Mouse (Mus musculus): ENCODE results near the gene Trim15.
"Not testable (repeated sequence)": the region's sequence is repeated elsewhere in the genome, so short reads cannot be mapped to it uniquely, and the experiment has no call there.

Trim15 gene

DNA sequence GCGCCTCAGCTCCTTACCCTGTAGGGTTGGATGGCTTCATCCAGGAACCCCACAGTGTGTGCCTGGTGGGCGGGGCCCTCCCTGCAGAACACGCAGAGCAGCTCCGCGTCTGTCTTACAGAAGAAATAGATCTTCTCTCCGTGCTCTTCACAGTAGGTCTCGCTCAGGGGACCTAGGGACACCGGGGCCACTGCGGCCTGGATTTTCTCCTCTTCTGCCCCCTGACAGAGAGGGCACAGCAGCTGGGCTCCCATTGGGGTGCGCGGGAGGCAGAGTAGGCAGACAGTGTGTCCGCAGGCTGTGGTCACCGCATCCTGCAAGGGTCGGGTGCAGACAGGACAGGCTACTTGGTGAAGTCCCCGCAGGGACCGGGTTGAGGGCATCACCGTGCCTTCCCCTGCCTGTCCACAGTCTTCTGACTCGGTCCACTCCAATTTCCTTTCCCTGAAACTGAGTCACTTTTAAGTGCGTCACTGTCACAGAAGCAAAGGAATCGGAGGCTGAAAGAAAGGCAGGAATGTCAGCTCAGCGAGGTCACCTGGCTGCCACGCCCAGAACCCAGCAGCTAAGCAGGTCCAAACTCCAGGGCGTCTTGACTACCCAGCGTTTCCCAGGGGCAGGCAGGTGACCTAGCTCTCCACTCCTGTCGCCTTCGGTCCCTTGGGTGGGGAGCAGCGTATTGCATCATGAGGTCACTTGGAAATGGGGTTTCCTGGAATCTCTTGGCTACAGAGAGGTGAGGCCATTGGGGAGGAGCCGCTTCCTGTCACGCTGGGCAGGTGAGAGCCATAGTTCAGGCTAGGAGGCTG is at the start of gene Trim15:
Trim15 (minus strand) TSS at position 492 of the 809 bp plus-strand sequence.
- no peak for DNase-seq (ENCODE audit: low spot score)

DNA sequence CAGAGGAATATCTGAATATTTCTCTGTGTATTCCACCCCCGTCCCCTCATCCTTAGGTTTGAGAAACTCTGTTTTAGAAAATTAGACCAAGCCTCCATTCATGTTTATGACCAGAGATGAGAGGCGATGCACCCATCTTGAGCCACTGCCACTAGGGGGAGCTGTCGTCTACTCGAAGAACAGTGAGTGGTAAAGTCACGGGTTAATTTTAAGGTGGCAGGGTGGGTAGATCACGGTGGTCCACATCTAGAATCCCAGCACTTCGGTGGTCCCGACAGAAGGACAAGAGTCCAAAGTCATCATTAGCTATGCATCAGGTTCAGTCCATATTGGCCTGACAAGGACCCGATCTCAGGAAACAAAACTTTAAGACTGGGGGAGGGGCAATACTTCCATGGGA is 48.1 kb upstream of the Trim15 start:
- peak; percentile 48 for DNase-seq (ENCODE audit: low spot score)

DNA sequence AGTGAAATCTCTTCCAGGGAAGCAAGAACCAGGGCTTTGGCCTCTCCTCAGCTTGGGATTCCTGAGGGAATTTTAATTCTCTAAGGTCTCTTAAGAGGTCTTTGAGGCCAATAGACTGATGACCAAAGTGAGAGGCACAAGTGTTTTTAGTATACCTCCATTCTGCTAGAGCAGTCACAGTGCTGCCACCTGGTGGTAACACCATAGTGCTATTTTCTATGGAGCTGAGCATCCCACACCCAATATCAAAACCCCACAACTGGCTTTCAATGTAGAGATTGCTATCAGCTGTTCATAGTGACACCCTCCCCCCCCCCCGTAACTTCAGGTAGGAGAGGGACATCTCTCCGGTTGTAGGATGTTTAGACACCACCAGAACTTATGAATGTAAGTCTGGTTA is 47.1 kb upstream of the Trim15 start:
- peak; percentile 64 for DNase-seq (ENCODE audit: low spot score)

DNA sequence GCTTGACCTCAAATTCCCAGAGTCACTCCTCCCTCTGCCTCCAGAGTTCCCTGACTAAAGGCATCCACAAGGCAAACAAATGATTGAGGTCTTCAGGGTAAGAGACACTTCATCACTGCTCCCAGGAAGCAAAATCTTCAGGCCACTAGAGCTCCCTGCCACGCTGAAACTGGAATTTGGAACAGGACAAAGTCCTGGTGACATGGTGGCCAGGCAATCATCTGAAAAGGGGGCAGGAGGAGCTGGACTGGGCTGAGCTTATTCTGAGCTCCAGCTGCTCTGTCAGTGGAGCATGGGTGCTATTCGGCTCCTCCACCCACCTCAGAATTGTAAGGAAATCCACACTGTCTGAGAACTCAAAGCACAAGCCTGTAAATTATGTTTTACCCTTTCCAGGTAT is 45.0 kb upstream of the Trim15 start:
- no peak for DNase-seq (ENCODE audit: low spot score)

DNA sequence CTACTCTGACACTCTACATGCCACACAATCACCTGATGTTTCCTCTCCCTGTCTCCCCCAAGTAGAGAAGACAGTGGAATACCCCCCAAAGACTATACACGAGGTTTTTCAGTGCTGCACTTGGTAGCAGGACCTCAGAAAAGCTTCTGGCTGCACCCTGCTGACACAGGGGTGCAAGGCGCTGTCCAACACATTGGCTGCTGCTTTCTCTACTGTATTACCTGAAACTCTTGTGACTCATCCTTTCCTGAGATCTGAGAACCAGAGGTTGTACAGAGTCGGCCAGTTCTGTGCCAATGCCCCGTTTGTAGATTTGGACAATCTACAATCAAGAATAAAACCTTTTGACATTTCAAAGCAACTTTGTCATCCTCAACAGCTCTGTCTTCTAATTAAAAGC is 42.8 kb upstream of the Trim15 start:
- no peak for DNase-seq (ENCODE audit: low spot score)

DNA sequence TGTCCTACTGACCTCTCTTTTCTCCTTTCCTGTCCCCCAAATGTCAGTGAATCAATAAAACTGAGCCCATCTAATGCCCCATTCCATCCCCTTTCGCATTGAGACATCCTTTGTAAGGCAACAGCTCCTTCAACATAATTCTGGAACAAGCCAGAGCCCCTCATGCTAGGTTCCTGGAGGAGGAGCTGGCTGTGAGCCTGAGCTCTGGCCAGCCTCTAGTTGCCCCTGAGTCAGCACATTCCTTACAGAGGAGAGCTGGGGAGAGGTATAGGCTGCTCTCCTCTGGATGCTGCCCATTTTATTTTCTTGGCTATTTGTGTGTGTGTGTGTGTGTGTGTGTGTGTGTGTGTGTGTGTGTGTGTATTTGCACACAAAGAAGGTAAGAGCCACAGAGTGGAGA is 41.2 kb upstream of the Trim15 start:
- no peak for DNase-seq (ENCODE audit: low spot score)

DNA sequence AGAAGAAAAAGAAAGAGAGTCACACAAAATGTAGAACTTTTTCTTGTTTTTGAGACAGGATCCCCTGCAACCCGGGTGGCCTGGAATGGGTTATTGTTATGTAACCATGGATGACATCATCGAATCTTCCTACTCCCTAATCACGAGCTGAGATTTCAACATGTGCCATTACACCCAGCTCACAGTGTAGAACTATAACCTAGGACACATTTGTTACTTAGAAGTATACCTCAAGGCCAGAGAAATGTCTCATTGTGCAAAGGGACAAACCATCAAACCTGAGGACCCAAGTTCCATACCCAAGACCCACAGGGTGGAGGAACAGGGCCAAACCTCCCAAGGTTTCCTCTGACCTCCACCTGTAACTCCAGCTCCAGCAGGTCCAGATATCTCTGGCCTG is 36.6 kb upstream of the Trim15 start:
- no peak for DNase-seq (ENCODE audit: low spot score)

DNA sequence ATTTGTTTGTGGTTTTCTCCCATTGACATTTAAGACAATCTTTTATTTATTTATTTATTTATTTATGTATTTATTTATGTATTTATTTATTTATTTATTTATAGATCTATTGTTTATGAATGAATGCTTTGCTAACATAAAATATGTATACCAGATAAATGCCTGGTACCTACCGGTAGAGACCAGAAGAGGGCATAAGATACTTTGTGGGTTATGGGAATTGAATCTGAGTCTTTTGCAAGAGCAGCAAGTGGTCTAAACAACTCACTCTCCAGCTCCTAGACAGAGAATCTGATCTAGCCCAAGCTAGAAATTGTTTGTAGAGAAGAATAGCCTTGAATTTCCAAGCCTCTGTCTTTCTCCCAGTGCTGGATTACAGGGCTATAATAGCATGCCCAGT is 33.7 kb upstream of the Trim15 start:
- no peak for DNase-seq (ENCODE audit: low spot score)

DNA sequence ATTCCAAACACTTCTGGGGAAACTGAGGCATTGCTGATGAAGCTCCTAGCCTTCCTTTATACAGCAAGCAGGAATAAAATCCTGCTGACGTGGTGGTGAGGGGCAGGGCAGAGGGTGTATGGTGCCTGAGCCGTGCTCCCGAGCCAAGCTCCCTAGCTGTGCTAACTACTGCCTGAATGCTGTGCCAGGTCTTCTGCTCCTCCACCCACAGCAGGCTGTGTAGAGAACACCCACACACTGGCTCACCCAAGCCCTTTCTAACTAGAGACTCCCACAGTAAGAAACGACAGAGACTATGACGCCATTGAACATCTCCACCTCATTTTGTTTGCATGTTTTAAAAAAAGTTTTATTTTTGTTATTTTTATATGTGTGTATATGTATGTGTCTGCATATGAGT is 33.0 kb upstream of the Trim15 start:
- DNase-seq (ENCODE audit: low spot score) = no peak

DNA sequence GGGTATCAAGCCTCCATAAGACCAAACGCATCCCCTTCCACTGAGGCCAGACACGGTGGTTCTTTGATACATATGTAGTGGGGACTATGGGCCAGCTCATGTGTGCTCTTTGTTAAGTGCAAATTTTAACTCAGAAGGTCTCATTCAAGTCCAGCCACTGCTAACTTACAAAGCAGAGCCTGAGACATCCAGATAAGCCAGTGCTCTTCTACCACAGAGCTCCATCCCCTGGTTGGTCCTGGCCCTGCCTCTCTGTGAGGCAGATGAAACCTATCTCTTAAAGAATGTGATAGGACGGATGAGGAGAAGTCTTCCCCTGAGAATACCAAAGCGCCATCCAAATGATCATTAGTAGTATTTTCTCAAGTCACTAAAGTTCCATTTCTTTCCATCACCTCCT is 32.4 kb upstream of the Trim15 start:
- DNase-seq (ENCODE audit: low spot score) = no peak

DNA sequence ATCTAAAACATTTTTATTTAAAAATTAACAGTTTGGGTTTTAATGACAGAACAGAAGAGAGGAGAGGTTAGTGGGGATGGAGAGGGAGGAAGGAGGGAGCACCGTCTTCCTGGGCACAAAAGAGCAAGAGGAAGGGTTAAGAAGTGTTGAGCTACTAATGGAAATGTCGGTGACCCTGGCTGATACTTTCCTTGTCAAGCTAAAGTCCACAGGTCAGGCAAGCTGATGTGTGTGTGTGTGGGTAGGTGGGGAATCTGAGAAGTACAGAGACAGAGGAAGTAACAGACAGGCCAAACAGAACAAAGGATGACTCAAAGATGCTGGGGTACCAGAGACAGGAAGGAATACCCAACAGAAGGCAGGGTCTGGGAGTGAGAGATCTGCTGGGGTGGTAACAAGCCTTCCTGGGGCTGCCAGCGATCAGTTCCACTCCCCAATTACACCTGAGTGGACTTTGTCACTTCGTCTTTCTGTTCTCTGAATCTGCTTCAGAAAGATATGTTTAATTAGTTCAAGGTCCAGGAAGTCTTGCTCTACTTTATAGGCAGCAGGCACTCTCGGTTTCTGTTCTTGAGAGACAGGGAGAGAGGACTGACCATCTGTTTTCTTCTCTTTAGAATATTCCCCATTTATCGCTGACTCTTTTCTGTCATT is 30.7 kb upstream of the Trim15 start, which contains the start of gene Trim31:
Trim31 (plus strand) TSS at position 567 of the 654 bp plus-strand sequence.
- no peak for DNase-seq (ENCODE audit: low spot score)

DNA sequence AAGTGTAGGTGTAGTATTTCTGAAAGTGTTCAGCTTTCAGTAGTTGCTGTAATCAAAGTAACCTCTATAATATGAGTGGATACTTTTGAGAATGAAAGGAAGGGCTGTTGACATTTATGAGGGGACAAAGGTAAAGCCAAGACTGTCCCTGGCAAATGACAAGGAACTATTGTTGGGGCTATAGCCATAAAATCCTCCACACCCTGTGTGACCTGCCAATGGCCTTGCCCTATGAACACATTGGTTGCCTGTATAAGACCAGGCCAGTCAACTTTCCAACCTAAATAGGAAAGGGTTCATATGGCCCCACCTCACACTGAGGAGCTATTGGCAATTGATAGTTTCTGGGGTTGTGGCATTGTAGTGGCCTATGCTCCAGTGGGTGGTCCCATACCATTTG is 30.1 kb upstream of the Trim15 start:
- DNase-seq (ENCODE audit: low spot score) = no peak

DNA sequence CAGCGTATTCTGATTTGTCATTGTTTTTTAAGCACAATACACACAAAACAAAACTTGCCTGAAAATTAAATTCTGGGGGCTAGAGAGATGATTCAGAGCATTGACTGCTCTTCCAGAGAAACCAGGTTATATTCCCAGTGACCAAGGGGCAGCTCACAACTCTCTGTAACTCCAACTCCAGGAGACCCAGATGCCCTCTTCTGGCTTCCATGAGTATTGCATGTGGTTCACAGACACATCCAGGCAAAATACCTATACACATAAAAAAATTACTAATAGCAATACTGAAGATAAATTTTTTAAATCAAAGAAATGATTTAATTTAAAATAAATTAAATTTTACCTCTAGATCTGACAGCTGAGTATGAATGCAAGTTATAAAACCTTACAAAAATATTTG is 29.6 kb upstream of the Trim15 start:
- DNase-seq (ENCODE audit: low spot score) = peak; percentile 19

DNA sequence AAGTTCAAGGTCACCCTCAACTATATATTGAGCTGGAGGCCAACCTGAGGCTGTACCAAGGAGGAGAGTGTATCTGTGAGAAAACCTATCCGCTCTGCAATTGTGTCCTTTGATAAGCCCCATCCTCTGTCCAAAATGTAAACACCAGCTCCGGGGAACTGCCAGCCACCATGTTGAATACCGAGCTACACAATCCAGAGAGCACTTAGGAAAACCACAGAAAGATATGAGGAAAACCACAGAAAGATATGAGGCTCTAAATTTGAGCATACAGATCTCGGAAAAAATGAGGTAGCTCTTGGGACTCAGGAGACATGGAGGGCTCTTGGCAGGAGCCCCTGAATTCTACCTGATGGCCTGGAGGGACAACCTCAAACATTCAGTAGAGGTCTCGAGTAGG is 26.4 kb upstream of the Trim15 start:
- no peak for DNase-seq (ENCODE audit: low spot score)

DNA sequence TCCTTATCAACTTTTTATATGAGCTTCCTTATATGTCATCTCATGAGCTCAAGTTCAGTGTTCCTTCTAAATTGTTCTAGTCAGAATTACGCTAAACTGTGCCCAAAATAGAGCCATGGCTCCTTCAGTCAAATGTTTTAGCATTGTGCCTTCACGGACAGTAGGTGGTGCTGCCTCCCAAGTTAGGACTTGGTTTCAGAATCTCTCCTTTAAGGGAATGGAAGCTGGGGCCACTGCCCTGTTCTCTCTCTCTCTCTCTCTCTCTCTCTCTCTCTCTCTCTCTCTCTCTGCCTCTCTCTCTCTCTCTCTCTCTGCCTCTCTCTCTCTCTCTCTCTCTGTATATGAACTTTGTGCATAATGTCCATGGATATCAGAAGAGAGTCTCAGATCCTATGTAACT is 25.4 kb upstream of the Trim15 start:
- peak; percentile 11 for DNase-seq (ENCODE audit: low spot score)

DNA sequence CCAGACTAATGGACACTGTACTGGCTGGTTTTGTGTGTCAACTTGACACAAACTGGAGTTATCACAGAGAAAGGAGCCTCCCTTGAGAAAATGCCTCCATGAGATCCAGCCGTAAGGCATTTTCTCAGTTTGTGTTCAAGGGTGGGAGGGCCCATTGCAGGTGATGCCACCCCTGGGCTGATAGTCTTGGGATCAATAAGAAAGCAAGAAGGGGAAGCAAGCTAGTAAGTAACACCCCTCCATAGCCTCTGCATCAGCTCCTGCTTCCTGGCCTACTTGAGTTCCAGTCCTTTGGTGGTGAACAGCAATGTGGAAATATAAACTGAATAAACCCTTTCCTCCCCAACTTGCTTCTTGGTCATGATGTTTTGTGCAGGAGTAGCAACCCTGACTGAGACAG is 24.5 kb upstream of the Trim15 start:
- DNase-seq (ENCODE audit: low spot score) = not testable (repeated sequence)

DNA sequence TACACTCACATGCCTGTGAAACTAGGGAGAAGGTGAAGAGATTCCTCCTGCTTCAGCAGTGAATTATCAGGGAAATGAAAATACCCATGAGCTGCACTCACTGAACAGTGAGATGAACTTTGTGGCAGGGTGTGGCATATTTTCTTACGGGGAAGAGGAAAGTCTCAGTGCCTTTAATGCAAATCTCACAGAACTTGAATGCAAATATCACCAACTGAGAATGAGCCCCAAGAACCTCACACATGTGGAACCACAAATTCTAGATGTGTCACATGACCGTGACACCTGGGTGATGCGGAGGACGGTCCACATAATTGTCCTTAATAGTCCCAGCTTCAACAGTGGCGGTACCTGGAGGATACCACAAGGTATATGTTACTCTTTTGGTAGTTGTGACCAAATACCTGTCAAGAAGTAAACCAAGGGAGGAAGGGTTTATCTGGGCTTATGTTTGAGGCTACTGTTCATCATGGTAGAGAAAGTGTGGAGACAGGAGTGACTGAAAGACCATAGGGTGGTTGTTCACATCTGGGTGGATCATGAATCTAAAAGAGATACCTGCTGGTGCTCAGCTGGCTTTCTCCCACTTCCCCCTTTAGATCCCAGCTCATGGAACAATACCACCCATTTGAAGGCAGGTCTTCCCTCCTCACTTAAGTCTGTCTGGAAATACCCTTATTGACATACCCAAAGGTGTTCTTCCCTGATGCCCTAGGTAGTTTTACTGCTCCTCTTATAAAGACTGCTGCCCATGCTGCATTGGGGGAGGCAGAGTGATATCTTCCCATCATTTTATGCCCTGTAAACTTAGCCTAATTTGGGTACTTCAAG is 23.3 kb upstream of the Trim15 start, which contains the start of gene Trim40:
Trim40 (minus strand) TSS at position 51 of the 831 bp plus-strand sequence.
- DNase-seq (ENCODE audit: low spot score) = no peak

DNA sequence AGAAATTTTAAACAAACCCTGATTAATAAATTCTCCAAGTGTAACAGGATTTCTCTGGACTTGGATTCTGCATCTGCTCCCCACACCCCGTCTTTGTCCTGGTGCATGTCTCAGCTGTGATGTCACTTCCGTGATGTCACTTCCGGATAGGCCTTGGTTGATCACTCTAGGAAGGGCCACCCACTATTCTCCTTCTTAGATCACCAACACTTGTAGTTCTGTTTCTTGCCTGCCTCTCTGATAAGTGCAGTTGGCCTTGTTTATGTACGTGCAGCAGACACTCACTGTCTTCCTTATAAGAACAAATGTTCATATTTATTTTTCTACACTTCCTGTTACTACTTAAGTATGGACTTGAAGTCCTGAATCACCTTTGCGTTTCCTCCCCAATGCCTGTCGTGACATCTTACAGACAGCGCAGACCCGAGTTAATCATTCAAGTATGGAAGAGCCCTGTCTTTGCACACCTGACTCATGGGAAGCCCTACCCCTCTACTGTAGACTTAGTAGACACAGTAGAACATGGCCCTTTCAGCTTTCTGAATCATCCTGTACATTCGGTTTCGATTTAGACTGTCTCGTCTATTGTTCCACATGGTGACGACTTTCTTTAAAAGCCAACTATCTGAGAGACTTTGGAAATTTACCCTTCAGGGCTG is 18.3 kb upstream of the Trim15 start:
- no peak for DNase-seq (ENCODE audit: low spot score)

DNA sequence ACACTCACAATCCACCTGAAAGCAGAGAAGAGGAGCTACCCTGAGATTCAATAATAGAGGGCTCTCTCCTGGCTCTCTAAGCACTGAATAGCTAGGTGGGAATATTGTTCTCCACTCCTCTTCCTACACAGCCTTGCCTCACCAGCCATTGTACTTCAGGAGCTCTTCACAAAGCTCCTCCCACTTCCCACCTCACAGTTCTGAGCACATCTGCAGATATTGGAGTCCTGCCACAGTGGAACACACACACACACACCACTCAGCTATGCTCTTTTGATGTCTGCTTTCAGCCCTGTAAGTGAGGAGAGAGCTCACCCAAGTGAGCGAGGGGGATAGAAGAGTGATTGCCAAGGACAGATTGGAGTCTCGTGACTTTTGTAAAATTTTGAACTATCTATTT is 16.3 kb upstream of the Trim15 start:
- DNase-seq (ENCODE audit: low spot score) = no peak

DNA sequence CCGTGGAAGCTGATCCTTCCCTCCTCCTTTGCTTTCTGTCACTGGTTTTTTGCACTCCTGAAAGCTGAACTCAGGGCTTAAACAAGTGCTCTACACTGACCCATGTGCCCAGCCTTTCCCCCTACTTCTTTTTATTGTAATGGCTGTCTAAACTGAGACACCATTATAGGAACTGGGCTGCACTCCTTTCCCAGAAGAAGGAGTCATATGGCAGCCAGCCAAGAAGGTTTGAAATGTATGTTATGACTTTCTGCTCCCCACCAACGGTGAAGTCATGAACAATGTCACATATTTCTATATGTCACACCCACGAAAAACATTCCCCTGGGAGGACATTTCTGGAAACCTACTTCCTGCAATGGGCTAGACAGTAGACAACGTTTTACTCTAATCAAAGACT is 7.6 kb upstream of the Trim15 start:
- DNase-seq (ENCODE audit: low spot score) = no peak

DNA sequence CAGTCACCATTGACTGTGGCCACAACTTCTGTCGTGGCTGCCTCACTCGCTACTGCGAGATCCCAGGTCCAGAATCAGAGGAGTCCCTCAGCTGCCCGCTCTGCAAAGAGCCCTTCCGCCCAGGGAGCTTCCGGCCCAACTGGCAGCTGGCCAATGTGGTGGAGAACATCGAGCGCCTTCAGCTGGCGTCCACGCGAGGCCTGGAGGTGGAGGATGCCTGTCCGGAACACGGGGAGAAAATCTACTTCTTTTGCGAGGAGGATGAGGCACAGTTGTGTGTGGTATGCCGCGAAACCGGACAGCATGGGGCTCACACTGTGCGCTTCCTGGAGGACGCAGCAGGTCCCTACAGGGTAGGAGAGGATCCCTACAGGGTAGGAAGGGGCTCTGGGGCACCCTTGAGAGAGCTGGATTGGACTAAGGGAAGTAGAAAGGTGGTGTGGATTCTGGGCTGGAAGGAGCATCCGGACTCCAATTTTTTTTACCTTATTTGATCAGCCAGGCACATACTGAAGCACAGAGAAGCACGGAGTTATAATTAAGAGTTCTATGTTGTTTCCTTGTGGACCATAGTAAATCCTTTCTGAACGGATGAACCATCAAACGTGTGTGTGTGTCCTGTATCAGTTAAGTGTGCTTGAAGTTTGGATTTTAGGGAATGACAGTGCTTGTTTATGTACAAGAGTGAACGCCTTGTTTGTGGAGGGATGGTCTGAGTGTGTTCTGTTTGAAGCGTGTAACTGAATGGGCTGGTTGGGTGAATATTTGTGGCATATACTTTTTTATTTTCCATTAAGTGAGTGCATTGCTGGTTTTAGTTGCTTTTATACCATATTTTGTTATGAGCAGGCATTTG is 3.2 kb upstream of the Trim15 start:
- DNase-seq (ENCODE audit: low spot score) = no peak
